Mouse (Mus musculus): ENCODE data around the gene Dcakd.

Gene Dcakd

GRCm38 (mm10) chr11:103006286-103007000 lies 21.7 kb downstream of the Dcakd start:
- DNase-seq (ENCODE audit: low read depth, low spot score), result no peak

DNA sequence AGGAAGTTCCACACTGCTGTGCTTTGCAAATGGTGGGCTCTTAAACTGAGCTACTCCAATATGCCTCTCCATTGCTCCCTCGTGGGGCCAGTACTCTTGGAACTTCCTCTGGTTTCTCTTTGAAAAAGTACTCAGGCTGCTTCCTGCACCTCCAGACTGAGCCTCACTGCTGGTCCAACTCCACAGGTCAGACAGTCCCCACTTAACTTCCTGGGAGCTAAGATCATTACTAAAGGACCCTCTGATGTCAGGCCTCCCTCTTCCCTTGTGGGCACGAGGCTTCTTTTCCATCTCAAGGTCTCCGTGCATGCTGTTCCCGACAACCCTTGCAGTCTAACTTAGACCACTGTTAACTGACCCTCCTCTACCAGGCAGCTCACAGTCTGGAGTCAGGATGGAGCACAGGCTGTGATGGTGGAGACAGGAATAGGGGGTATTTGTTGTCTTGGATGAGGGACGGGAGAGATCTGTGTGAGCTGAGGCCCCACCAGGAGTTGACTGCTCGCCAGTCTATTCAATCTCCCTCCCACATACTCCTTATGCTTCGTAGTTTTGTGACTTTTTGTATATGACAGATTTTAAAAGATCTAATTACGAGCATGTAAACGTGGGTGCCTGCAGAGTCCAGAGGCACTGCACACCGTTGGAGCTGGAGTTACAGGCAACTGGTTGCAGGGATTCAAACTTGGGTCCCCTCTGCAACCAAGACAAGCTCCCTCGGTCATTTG lies 22.7 kb downstream of the Dcakd start:
- DNase-seq (ENCODE audit: low read depth, low spot score), result no peak

- DNase-seq (ENCODE audit: low read depth, low spot score), result no peak
These were observed 23.3 kb downstream of the Dcakd start for GRCm38 (mm10) chr11:103004852-103005251.

GRCm38 (mm10) chr11:103003210-103003609 lies 24.9 kb downstream of the Dcakd start:
- no peak for DNase-seq (ENCODE audit: low read depth, low spot score)

DNA sequence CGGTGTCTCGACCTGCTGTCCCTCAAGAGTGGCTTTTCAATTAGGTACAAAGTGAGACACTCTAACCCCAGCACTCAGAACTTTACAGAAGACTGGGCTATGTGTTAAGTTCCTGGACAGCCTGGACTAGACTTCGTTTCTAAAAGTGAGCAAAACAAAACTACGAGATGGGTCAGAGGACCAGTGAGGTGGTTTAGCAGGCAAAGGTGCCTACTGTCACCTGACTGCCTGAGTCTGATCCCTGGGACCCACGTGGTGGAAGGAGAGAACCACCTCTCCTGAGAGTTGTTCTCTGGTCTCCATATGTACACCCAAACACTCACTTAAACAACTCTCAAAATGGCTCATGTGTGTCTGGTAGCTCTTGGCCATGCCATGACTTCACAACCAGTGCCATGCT lies 27.1 kb downstream of the Dcakd start:
- no peak for DNase-seq (ENCODE audit: low read depth, low spot score)

- DNase-seq (ENCODE audit: low read depth, low spot score), result no peak
These were observed 28.0 kb downstream of the Dcakd start for GRCm38 (mm10) chr11:103000111-103000510.

DNA sequence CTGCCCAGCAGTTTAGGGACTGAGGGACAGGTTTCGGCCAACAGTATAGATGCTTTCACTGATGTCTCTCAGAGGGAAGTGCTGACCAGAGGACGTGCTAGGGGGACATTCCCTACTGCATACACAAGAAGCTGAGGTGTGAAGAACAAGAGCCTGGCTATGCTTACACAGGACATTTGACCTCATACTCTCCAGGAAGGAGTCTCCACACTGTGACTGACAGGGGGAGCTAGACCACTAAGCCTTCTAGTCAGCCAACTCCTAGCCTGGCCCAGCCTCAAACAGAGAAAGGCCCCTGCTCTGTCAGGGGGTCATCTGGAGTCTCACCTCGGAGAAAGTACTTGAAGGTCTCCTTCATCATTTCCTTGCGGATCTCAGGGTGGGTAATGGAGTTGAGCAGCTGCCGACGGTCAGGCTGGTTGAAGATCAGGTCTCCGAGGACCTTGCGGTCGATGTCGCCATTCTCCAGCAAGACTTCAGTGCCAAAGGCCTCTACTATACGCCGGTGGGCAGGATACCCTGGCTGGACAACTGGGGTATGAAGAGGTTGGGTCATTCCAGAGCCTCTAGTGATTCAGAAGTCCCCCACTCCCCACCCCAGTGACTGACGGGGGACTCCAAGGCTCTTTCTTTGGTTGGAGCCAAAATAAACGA lies 28.7 kb downstream of the Dcakd start:
- DNase-seq (ENCODE audit: low read depth, low spot score), result no peak

GRCm38 (mm10) chr11:102998577-102999316 lies 29.4 kb downstream of the Dcakd start:
- no peak for DNase-seq (ENCODE audit: low read depth, low spot score)

DNA sequence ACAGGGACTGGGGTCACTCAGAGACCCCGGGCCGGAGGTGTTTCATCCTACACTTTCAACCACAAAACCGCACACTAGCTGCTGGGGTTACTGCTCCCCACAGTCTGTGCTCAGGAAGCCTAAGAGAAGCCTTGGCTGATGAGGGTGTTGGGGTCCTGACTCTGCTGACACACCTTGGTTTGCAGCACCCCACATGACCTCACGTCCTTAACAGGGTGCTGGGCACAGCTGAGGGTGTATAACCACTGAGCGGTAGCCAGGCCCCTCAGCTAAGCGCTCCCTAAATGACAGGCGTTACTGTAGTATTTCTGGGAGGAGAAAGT lies 29.9 kb downstream of the Dcakd start:
- DNase-seq (ENCODE audit: low read depth, low spot score), result no peak

DNA sequence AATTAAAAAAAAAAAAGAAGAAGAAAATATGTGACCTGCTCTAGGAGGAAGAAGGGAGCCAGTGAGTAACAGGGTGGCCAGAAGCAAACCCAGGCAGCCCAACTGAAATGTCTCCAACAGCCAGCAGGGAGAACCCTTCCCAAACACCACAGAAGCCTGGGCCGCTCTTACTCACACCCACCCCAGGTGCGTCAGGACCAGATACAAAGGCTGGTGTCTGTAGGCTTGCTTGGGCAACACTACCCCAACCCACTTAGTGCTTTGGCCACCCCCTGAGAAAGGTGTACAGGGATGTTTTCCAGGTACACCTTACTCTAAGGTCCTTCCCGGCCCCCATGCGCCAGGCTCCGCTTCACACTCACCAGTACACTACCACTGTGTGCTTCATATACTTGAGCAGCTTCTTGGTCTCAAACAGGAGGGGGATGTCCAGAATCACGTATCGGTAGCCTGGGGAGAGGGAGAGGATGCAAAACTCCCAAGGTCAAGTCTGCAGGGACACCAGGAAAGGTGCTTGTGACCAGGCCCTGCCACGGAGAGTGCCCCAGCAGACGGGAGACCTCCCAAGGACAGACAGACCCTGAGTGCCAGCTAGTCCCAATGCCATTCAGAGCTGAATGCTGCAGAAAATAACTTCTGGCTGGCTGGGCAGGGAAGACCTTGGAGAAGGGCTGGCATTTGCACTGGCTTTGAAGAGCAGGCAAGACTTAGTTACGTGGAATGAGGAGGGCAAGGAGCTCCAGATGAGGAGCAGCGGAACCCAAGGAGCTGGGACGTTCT lies 31.0 kb downstream of the Dcakd start:
- no peak for DNase-seq (ENCODE audit: low read depth, low spot score)

DNA sequence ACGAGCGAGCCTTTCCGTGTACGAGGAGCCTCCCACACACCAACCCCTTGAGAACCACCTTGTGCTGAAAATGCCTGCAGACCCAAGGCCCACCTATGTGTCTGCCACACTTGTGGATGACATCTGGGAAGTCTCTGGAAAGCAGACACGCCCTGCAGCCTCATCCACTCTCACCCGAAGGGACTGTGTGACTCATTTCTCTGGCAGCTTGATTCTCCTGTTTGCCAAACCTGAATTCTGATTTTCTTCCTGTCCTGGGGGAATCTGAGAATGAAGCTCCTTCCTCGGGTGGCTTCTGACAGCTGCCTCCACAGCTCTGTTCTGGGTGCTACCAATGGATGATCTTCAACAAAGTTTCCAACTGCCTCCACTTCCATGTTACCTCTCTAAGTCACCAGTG lies 31.7 kb downstream of the Dcakd start:
- DNase-seq (ENCODE audit: low read depth, low spot score), result no peak

- DNase-seq (ENCODE audit: low read depth, low spot score), result no peak
These were observed 33.2 kb downstream of the Dcakd start for GRCm38 (mm10) chr11:102994952-102995351.

- DNase-seq (ENCODE audit: low read depth, low spot score), result no peak
These were observed 34.6 kb downstream of the Dcakd start for GRCm38 (mm10) chr11:102993420-102994029.

DNA sequence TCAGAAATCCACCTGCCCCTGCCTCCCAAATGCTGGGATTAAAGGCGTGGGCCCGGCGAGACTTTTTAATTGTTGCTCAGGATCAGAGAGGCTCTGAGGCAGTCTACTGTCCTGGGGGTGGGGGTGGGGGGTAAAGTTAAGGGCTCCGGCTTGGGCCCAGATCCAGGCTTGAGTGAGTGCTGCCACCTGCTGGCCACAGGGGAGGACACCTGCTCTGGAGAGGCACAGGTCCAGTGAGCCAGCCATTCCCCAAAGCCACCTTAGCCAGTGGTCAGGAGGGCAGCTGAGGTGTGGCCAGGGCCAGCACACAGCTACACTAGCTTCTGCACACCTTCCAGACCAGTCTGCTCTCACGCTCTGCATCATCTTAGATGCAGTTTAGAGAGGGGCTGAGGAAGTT lies 35.2 kb downstream of the Dcakd start:
- no peak for DNase-seq (ENCODE audit: low read depth, low spot score)

- no peak for DNase-seq (ENCODE audit: low read depth, low spot score)
These were observed 36.5 kb downstream of the Dcakd start for GRCm38 (mm10) chr11:102991681-102992080.

- no peak for DNase-seq (ENCODE audit: low read depth, low spot score)
These were observed 37.9 kb downstream of the Dcakd start for GRCm38 (mm10) chr11:102990152-102990663.

DNA sequence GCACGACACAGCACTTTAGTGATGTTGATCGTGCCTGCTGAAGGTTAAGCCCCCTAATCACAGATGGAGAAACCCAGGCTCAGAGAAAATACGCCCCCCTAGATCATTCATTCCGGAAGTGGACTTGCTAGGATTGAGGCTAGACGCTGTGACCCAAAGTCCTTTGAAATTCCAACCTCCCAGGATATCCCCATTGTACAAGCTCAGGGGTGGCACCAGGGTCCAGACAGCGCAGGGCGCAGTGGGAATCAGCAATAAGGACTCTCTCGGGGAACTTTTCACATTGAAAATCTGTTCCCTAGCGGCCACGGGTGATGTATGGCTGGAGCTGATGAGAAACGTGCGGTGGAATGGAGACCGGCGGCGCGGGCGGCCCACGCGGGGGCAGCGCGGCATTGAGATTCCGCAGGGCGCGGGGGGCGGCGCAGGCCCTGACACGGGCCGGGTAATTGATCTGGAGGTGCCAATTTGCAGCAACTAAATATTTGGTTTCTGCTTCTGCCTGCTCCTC lies 38.4 kb downstream of the Dcakd start:
- no peak for DNase-seq (ENCODE audit: low read depth, low spot score)

- no peak for DNase-seq (ENCODE audit: low read depth, low spot score)
These were observed 43.0 kb downstream of the Dcakd start for GRCm38 (mm10) chr11:102985160-102985559.

GRCm38 (mm10) chr11:102984615-102985014 lies 43.5 kb downstream of the Dcakd start:
- DNase-seq (ENCODE audit: low read depth, low spot score), result no peak

DNA sequence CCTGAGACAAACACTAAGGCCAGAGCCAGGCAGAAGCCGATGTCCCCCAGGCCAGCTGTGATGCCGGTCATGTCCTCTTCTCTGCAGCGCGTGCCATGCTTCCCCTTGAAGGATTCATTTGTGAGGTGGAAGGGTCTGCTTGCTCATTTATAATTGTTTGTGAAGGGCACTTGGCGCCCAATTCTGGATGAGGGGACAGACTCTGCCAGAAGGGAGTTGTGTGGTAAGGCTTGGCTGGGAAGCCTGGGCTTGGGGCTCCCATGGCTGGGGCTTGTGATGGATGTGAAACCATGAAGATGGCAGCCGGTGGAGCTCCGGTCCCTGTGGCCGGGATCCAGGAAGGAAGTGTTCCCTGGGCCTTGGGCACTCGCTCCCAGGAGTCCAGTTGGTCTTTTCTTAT lies 44.0 kb downstream of the Dcakd start:
- no peak for DNase-seq (ENCODE audit: low read depth, low spot score)
